Mouse (Mus musculus) embryonic facial prominence, embryonic 13.5 days (tissue): Measurements from ENCODE around the gene Sod2. TPM values are rescaled to one million over a fixed set of nuclear protein-coding genes. Genes with fewer than 3 reads are reported as not detected.
"Not testable (repeated sequence)": the region's sequence is repeated elsewhere in the genome, so short reads cannot be mapped to it uniquely, and the experiment has no call there.

ENCODE experiments used
- ATAC-seq: fragments of 200-750 bp; cut with Nextera tagmentation; 2 replicates; pipeline ENCODE4 v1.8.0; 2017; ENCODE audit warnings: low read depth; ENCODE audit not compliant: insufficient number of reproducible peaks, insufficient read depth, low FRiP score, low TSS enrichment
- H3K27ac ChIP-seq: fragments of 300-500 bp; sonication (generic); 2 replicates; pipeline ENCODE4 v1.5.1; 2015; ENCODE audit warnings: moderate library complexity, mild to moderate bottlenecking, inconsistent platforms
- H3K27me3 ChIP-seq: fragments of 300-500 bp; sonication (generic); 2 replicates; pipeline ENCODE4 v1.6.1; 2015; ENCODE audit warnings: mild to moderate bottlenecking, inconsistent platforms
- H3K36me3 ChIP-seq: fragments of 300-500 bp; sonication (generic); 2 replicates; pipeline ENCODE4 v1.6.1; 2015; ENCODE audit warnings: mild to moderate bottlenecking, inconsistent platforms
- H3K4me1 ChIP-seq: fragments of 300-500 bp; sonication (generic); 2 replicates; pipeline ENCODE4 v1.6.1; 2015; ENCODE audit warnings: inconsistent platforms
- H3K4me2 ChIP-seq: fragments of 300-500 bp; sonication (generic); 2 replicates; pipeline ENCODE4 v1.6.1; 2015; ENCODE audit warnings: moderate library complexity, mild to moderate bottlenecking, inconsistent platforms
- H3K4me3 ChIP-seq: fragments of 300-500 bp; sonication (generic); 2 replicates; pipeline ENCODE4 v1.5.1; 2015; ENCODE audit warnings: mild to moderate bottlenecking, inconsistent platforms
- H3K9ac ChIP-seq: fragments of 300-500 bp; sonication (generic); 2 replicates; pipeline ENCODE4 v1.6.1; 2015; ENCODE audit warnings: mild to moderate bottlenecking, inconsistent platforms
- H3K9me3 ChIP-seq: fragments of 300-500 bp; sonication (generic); 2 replicates; pipeline ENCODE4 v1.6.1; 2016; ENCODE audit warnings: inconsistent platforms
- WGBS: fragments of 180-500 bp; shearing (Covaris S2); methylation state at CpG from one replicate; pipeline ENCODE4 v1.1.7; 2015; ENCODE audit warnings: mixed read lengths; 5-methylcytosine and 5-hydroxymethylcytosine counted together
- polyA plus RNA-seq: library from polyadenylated mRNA; unstranded; fragments of >200 nt; fragmentation: Nextera tagmentation; extraction: Ambion mirVana; gene quantifications from 2 replicates; pipeline ENCODE4 v1.2.1, GENCODE M21; 2015

The Sod2 gene
- polyA plus RNA-seq, 1 experiment from 2014 or later, result 78.7 TPM

DNA sequence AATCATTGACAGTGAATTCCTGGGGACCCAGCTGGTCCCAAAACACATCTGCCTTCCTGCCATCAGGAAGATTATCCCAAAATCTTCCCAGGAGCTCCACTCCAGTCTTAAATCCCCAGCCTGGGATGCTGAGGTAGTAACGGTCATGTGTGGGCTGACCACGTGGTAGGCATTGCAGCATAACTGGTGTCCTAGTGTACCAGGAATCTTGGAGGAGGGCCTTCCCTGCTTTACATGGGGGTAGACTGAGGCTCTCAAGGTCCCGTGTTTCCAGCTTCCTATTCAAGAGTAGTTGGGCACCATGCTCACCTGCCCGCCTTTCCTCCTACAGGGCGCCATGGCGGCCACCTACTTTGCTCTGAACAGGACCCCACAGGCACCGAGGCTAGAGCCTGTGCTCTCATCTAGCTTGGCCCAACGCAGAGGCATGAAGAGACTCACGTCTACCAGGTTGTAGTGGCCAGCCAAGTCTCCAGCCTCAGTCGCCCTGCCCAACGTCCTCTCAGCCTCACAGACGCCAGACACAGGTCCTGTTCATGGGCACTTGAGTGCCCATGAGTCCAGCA lies 30.1 kb downstream of the Sod2 start:
- not testable (repeated sequence) for H3K27me3 ChIP-seq, H3K9ac ChIP-seq, H3K4me1 ChIP-seq, H3K9me3 ChIP-seq, H3K36me3 ChIP-seq, H3K27ac ChIP-seq, H3K4me2 ChIP-seq, H3K4me3 ChIP-seq
- WGBS, result 83% methylated on average over 4 of the region's 12 CpGs
- ATAC-seq, result peak; percentile 56; the same call in 1 of the 2 replicates

DNA sequence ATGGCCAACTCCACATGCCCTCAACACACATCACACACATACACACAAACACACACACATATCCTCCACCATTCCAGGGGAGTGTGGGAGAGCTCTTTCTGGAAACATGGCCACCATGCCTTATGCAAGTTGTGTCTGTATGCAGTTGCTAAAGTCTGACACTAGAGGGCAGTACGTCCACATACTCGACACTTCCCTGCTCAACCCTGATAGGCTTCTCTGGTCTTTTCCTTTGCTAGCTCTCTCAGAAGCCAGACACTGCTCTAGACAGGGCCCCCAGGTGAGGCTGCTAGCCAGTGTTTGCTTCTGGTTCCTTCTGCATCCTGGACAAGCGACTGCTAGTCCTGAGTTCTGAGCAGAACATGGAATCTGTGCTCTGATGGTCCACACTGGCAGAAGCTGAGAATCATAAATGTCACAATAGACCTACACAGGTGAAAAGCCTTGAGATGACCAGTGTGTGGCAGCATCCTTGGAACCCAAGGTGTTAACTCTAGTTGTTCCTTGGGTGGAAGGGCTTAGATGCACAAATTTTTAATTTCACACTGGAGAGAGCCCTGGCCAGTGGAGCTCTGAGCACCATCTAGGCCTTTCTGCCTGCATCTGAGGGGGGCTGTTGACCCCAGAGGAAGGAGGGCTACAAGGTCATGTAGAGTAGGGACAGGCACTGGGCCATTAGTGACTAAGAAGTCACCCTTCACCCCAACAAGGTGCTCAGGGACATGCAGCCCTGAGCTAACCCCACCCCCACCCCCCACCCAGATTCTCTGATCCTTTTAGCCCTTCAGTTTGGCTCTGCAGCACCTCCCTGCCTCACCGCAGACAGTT lies 37.4 kb downstream of the Sod2 start:
- ATAC-seq, result 0 out of 2 replicates have a peak, but pooled peaks have one; percentile 11
- not testable (repeated sequence) for H3K27me3 ChIP-seq, H3K4me1 ChIP-seq, H3K9me3 ChIP-seq, H3K4me2 ChIP-seq, H3K27ac ChIP-seq, H3K36me3 ChIP-seq, H3K4me3 ChIP-seq, H3K9ac ChIP-seq
- 12% methylated on average over 4 of the region's 4 CpGs for WGBS

DNA sequence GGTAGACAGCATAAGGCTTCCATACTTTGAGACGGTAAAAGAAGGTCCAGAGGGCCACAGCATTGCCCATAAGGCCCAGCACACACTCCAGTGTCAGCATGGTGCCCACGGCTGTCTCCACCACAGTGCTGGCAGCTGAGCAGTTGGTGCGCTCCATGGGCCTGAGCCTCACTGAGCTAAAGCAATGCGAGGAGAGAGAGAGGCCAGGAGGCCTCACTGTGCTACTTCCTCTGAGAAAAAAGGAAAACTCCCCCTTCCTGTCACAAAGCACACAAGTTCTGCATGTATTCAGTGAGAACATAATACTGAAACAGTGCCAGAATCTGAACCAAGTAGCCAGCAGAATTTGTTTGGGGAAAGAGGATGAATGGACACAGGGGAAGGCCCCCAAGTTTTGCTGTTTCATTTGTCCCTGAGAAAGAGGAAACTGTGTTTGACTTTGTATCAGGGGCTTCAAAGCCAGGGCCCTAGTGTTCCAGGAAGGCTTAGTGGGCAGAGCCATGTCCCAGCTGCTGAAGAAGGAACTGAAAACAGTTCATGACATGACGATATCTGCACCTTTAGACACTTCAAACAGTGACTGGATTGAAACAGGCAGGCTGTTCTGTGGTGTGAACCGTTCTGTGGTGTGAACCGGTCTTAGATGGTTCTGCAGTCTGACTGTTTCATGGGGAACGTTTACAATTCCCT lies 45.6 kb downstream of the Sod2 start, which contains the start of gene Gpr31b:
Gene Gpr31b (minus strand): TSS at position 173 of the 690 bp plus-strand sequence.
- H3K4me3 ChIP-seq, H3K4me1 ChIP-seq, H3K36me3 ChIP-seq, H3K27me3 ChIP-seq, H3K9me3 ChIP-seq, ATAC-seq, H3K4me2 ChIP-seq, H3K9ac ChIP-seq, H3K27ac ChIP-seq: not testable (repeated sequence)
- 78% methylated on average over 2 of the region's 8 CpGs for WGBS

DNA sequence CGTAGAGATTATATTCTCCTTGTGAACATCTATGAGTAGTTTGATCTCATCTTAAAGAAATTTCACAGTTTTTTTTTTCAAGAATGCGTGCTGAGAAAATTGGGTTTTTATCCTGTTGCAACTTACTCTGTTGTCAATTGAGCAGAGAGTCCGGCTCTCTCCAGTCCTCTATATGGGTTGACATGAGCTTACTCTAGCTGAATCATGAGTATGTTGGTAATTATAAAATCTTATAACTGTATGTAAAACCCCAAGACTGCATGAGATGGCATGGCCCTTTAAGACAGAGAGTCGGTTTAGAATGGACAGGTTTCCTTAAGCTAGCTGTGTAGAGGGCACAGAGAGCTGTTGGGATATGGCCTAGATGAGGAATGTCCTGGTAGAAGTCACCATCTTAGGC lies 54.2 kb downstream of the Sod2 start, which contains the start of gene Tcp10b:
Gene Tcp10b (plus strand): TSS at position 301 of the 400 bp plus-strand sequence.
- H3K9me3 ChIP-seq, H3K36me3 ChIP-seq, H3K4me1 ChIP-seq, H3K27me3 ChIP-seq, H3K27ac ChIP-seq, ATAC-seq, H3K4me2 ChIP-seq, H3K4me3 ChIP-seq, H3K9ac ChIP-seq: not testable (repeated sequence)
- 89% methylated on average over 4 of the region's 4 CpGs for WGBS

DNA sequence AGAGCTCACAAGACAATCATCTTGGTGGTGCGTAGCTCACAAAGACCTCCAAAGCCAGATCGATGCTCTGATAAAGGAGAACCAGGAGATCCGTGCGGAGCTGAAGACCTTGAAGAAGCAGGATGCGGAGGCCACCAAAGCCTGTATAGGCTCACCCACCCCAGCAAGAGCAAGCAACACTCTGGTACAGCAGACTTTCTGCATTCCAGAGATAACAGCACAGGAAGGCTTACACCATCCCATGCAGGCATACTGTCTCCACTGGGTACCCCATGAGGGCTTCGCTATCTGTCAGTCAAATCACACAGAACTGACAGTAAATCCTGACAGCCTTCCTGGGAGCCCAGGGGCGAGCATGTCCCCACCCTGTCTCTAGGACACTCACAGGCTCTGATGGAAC lies 56.2 kb downstream of the Sod2 start:
- H3K9ac ChIP-seq, H3K36me3 ChIP-seq, H3K4me2 ChIP-seq, H3K4me3 ChIP-seq, H3K27me3 ChIP-seq, H3K4me1 ChIP-seq, ATAC-seq, H3K27ac ChIP-seq, H3K9me3 ChIP-seq: not testable (repeated sequence)
- WGBS, result 88% methylated on average over 7 of the region's 7 CpGs

DNA sequence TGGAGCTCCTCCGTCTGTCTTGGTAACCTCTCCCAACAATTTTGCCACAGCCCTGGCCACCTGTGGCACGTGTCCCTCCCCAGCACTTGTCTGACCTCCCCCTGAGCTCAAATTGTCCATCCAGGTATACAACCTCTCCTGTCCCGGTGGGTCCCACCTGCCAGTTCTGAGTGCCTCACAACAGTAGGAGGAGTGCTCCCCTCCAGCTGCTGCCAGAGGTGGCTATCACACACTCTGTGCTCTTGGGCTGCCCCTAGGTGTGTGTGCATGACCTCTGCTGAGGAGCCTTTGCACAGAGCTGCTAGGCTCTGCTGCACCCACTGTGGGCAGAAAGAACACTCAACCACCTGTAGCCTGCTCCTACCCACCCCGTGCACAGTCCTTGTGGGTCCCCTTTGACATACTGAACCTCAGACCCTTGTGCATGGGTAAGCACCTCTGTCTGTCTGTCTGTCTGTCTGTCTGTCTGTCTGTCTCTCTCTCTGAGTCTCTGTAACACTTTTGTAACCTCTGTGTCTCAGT lies 61.3 kb downstream of the Sod2 start:
- not testable (repeated sequence) for ATAC-seq

DNA sequence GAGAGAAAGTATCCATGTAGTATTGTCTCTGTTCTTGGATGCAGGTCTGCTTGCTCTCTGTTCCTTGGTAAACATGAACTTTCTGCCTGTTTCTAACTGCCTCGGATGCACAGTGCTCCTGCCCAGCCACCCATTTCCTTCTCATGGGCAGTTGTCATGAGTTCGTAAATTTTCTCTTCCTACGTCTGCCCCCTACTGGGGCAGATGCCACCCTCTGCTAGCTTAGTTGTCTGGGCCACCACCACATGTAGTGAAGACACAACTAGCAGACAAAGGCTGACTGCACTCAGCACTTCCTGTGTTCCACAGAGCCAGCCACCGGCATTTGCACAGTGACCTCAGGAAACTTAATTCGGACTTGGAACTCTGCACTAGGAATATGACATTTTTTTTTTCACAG lies 62.6 kb downstream of the Sod2 start:
- not testable (repeated sequence) for H3K9ac ChIP-seq, H3K9me3 ChIP-seq, H3K4me1 ChIP-seq, H3K4me3 ChIP-seq, H3K27ac ChIP-seq, H3K36me3 ChIP-seq, H3K4me2 ChIP-seq, H3K27me3 ChIP-seq, ATAC-seq
- 84% methylated on average over 3 of the region's 5 CpGs for WGBS

More for the DNA sequence above, 61.3 kb downstream of the Sod2 start:
- not testable (repeated sequence) for H3K9me3 ChIP-seq, H3K4me3 ChIP-seq, H3K36me3 ChIP-seq, H3K27me3 ChIP-seq, H3K4me2 ChIP-seq, H3K4me1 ChIP-seq, H3K27ac ChIP-seq, H3K9ac ChIP-seq
- 88% methylated on average over 1 of the region's 4 CpGs for WGBS

Other genes with a start within 250 kb of the Sod2 start
- 27.9 and 35.4 TPM in 2 replicates for gene Igf2r, start 237.2 kb upstream of the Sod2 start, polyA plus RNA-seq
- 1.2 and 2.1 TPM in 2 replicates for gene Mas1, start 138.7 kb upstream of the Sod2 start, polyA plus RNA-seq
- gene Mrgprh, start 130.8 kb upstream of the Sod2 start, polyA plus RNA-seq, result not detected in 2 replicates
- 1.8 and 3.5 TPM in 2 replicates for gene Pnldc1, start 96.6 kb upstream of the Sod2 start, polyA plus RNA-seq
- gene Tcp1, start 91.1 kb upstream of the Sod2 start, polyA plus RNA-seq, result 429 and 454 TPM in 2 replicates
- 136 and 172 TPM in 2 replicates for gene Mrpl18, start 90.5 kb upstream of the Sod2 start, polyA plus RNA-seq
- 0.65 and 1.5 TPM in 2 replicates for gene Acat3, start 66.2 kb upstream of the Sod2 start, polyA plus RNA-seq
- gene Acat2, start 46.1 kb upstream of the Sod2 start, polyA plus RNA-seq, result 182 and 218 TPM in 2 replicates
- 156 and 166 TPM in 2 replicates for gene Wtap, start 12.7 kb upstream of the Sod2 start, polyA plus RNA-seq
- gene Gpr31b, start 45.5 kb downstream of the Sod2 start, polyA plus RNA-seq, result not detected in 2 replicates
- 0.14 TPM in 1 of 2 replicates, not detected in the other for gene Tcp10b, start 54.3 kb downstream of the Sod2 start, polyA plus RNA-seq
- not detected in 2 replicates for gene Unc93a, start 125.0 kb downstream of the Sod2 start, polyA plus RNA-seq
- not detected in 2 replicates for gene Smok2a, start 214.3 kb downstream of the Sod2 start, polyA plus RNA-seq
- gene Smok2b, start 223.4 kb downstream of the Sod2 start, polyA plus RNA-seq, result not detected in 2 replicates